Mouse (Mus musculus) E14TG2a.4 (cell line): ENCODE results near the gene Cpa4.

Source experiments
- CTCF ChIP-seq: conservative IDR thresholded peaks from 2 replicates; pipeline ENCODE4 v1.5.1; 2014; ENCODE audit warnings: low read length
- NANOG ChIP-seq: IDR thresholded peaks from 2 replicates; pipeline ENCODE4 v1.6.1; 2014; ENCODE audit warnings: borderline replicate concordance, low read length, mixed read lengths

DNA sequence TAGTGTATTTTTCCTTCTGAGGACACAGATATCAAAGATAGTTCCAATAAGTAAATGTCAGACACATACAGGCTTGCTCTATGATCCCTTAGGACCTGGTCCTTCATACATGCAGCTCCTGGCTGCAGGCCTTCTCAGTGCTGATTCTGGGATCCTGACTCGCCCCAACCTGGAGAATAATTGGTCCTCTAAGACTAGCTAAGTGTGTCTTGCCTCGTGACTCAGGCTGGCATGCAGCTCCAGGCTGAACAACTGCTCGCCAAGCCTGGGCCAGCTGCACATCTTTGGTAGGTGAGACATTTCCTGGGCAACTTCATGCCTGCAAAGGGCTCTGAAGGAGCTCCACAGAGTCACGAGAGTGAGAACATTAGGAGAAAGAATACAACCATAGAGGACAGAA, 6.0 kb upstream of the Cpa4 start:
- TF ChIP-seq CTCF, result no peak
- no peak for TF ChIP-seq NANOG
